Mouse (Mus musculus): ENCODE data around the gene Pik3ap1. TPM values are rescaled to one million over a fixed set of nuclear protein-coding genes. Genes with fewer than 3 reads are reported as not detected.

The Pik3ap1 gene
- total RNA-seq, 2 experiments from 2014 or later, result 2.4 to 2.6 TPM

Other genes starting within 250 kb of the Pik3ap1 start
- under 1 TPM; 0.28 to 0.77 TPM for gene Tll2, start 178.3 kb downstream of the Pik3ap1 start, total RNA-seq (2021)
- gene Tm9sf3, start 121.1 kb downstream of the Pik3ap1 start, total RNA-seq (2021), result 100 to 1,000 TPM; 130 TPM
- 10 to 100 TPM; 20.6 to 21.5 TPM for gene Lcor, start 97.5 kb upstream of the Pik3ap1 start, total RNA-seq (2021)
- gene Gm340, start 197.3 kb upstream of the Pik3ap1 start, total RNA-seq (2021), result 10 to 100 TPM; 12.6 to 12.7 TPM

All from left cerebral cortex, adult 18-20 months (tissue).